Mouse (Mus musculus): ENCODE measurements around the gene Babam2. TPM values are rescaled to one million over a fixed set of nuclear protein-coding genes. Genes with fewer than 3 reads are reported as not detected.

The Babam2 gene
- polyA plus RNA-seq, 2 experiments, result 15.3 to 21.2 TPM

DNA sequence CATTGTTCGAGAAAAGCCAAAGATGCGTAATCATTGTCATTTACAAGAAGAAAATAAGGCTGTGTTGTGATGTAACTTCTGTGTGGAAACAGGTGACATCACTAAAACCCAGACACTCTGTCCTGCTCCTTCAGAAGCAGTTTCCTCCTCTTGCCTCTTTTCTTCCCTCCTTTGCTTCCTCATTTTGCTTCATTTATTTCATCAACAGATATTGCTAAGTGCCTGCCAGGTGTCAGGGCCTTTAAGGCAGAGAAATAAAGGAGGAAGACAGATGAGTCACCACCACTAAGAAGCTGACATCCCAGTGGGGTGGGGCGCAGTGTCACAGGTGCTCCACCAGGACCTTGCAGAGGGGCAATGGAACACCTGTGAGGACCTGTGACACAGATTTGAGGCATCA lies 258.9 kb downstream of the Babam2 start:
- 76% methylated on average over 3 of the region's 3 CpGs for WGBS (ENCODE audit: insufficient replicate concordance)
- no peak overlapping the region for H3K4me2 ChIP-seq (ENCODE audit: low read depth)
- no peaks in the 10 kb centered on the region for H3K4me1 ChIP-seq (replicated peaks; ENCODE audit: control insufficient read depth in 2 of 2, insufficient read depth in 2 of 2, low read length in 1 of 2)
- ATAC-seq (ENCODE audit: insufficient read depth) (no peak), DNase-seq (ENCODE audit: low read depth in 3 of 3, low spot score in 3 of 3) (peak in 1 of 3 experiments; percentile 14)
- no peak overlapping the region for H3K4me3 ChIP-seq (ENCODE audit: insufficient read depth in 1 of 2, low read depth in 2 of 2, low read length in 2 of 2)
- no peaks in the 10 kb centered on the region for H3K9me3 ChIP-seq (ENCODE audit: control insufficient read depth, low read length)
- no peak for TF ChIP-seq EP300 (IDR thresholded peaks at IDR 0.05; ENCODE audit: low read depth)
- TF ChIP-seq CTCF (IDR thresholded peaks at IDR 0.05; ENCODE audit: low read depth), result no peak
- no peaks in the 10 kb centered on the region for H3K36me3 ChIP-seq (replicated peaks; ENCODE audit: control insufficient read depth, insufficient read depth, low read depth)
- no peak overlapping the region for H3K27ac ChIP-seq
- no peak overlapping the region for H3K9ac ChIP-seq (replicated peaks)
- no peaks in the 10 kb centered on the region for H3K27me3 ChIP-seq (ENCODE audit: control insufficient read depth, insufficient read depth, low read length)

GRCm38 (mm10) chr5:31959886-31960285 lies 262.4 kb downstream of the Babam2 start:
- H3K4me1 ChIP-seq (replicated peaks; ENCODE audit: control insufficient read depth in 2 of 2, insufficient read depth in 2 of 2, low read length in 1 of 2), result no peaks in the 10 kb centered on the region
- no peak for TF ChIP-seq CTCF (IDR thresholded peaks at IDR 0.05; ENCODE audit: low read depth)
- TF ChIP-seq EP300 (IDR thresholded peaks at IDR 0.05; ENCODE audit: low read depth), result no peak
- H3K4me3 ChIP-seq (ENCODE audit: insufficient read depth in 1 of 2, low read depth in 2 of 2, low read length in 2 of 2), result no peak overlapping the region
- H3K9ac ChIP-seq (replicated peaks), result no peak overlapping the region
- ATAC-seq (ENCODE audit: insufficient read depth), result no peak
- 73% methylated on average over 8 of the region's 8 CpGs for WGBS (ENCODE audit: insufficient replicate concordance)
- no peak for DNase-seq (ENCODE audit: low read depth in 3 of 3, low spot score in 3 of 3)
- H3K27ac ChIP-seq, result no peak overlapping the region
- H3K36me3 ChIP-seq (replicated peaks; ENCODE audit: control insufficient read depth, insufficient read depth, low read depth), result no peaks in the 10 kb centered on the region
- no peak overlapping the region for H3K4me2 ChIP-seq (ENCODE audit: low read depth)
- H3K27me3 ChIP-seq (ENCODE audit: control insufficient read depth, insufficient read depth, low read length), result no peaks in the 10 kb centered on the region
- H3K9me3 ChIP-seq (ENCODE audit: control insufficient read depth, low read length), result no peaks in the 10 kb centered on the region

GRCm38 (mm10) chr5:31961423-31961822 lies 263.9 kb downstream of the Babam2 start:
- ATAC-seq (ENCODE audit: insufficient read depth) (no peak), DNase-seq (ENCODE audit: low read depth in 3 of 3, low spot score in 3 of 3) (no peak)
- no peak for TF ChIP-seq EP300 (IDR thresholded peaks at IDR 0.05; ENCODE audit: low read depth)
- no peak for TF ChIP-seq CTCF (IDR thresholded peaks at IDR 0.05; ENCODE audit: low read depth)
- H3K4me2 ChIP-seq (ENCODE audit: low read depth), result no peak overlapping the region
- H3K36me3 ChIP-seq (replicated peaks; ENCODE audit: control insufficient read depth, insufficient read depth, low read depth), result no peaks in the 10 kb centered on the region
- WGBS (ENCODE audit: insufficient replicate concordance), result 28% methylated on average over 2 of the region's 2 CpGs
- H3K9me3 ChIP-seq (ENCODE audit: control insufficient read depth, low read length), result no peaks in the 10 kb centered on the region
- no peaks in the 10 kb centered on the region for H3K4me1 ChIP-seq (replicated peaks; ENCODE audit: control insufficient read depth in 2 of 2, insufficient read depth in 2 of 2, low read length in 1 of 2)
- no peak overlapping the region for H3K4me3 ChIP-seq (ENCODE audit: insufficient read depth in 1 of 2, low read depth in 2 of 2, low read length in 2 of 2)
- no peak overlapping the region for H3K9ac ChIP-seq (replicated peaks)
- no peaks in the 10 kb centered on the region for H3K27me3 ChIP-seq (ENCODE audit: control insufficient read depth, insufficient read depth, low read length)
- H3K27ac ChIP-seq, result no peak overlapping the region

GRCm38 (mm10) chr5:31962346-31962745 lies 264.9 kb downstream of the Babam2 start:
- Histone ChIP-seq H3K4me2 (ENCODE audit: low read depth) (no peak overlapping the region), H3K36me3 (replicated peaks; ENCODE audit: control insufficient read depth, insufficient read depth, low read depth) (no peaks in the 10 kb centered on the region), H3K27me3 (ENCODE audit: control insufficient read depth, insufficient read depth, low read length) (no peaks in the 10 kb centered on the region), H3K4me3 (ENCODE audit: insufficient read depth in 1 of 2, low read depth in 2 of 2, low read length in 2 of 2) (no peak overlapping the region), H3K4me1 (replicated peaks; ENCODE audit: control insufficient read depth in 2 of 2, insufficient read depth in 2 of 2, low read length in 1 of 2) (no peaks in the 10 kb centered on the region), H3K27ac (no peak overlapping the region), H3K9ac (replicated peaks) (no peak overlapping the region), H3K9me3 (ENCODE audit: control insufficient read depth, low read length) (no peaks in the 10 kb centered on the region)
- TF ChIP-seq EP300 (IDR thresholded peaks at IDR 0.05; ENCODE audit: low read depth) (no peak), CTCF (IDR thresholded peaks at IDR 0.05; ENCODE audit: low read depth) (no peak)
- 51% methylated on average over 3 of the region's 3 CpGs for WGBS (ENCODE audit: insufficient replicate concordance)
- DNase-seq (ENCODE audit: low read depth in 3 of 3, low spot score in 3 of 3), result no peak
- ATAC-seq (ENCODE audit: insufficient read depth), result no peak

DNA sequence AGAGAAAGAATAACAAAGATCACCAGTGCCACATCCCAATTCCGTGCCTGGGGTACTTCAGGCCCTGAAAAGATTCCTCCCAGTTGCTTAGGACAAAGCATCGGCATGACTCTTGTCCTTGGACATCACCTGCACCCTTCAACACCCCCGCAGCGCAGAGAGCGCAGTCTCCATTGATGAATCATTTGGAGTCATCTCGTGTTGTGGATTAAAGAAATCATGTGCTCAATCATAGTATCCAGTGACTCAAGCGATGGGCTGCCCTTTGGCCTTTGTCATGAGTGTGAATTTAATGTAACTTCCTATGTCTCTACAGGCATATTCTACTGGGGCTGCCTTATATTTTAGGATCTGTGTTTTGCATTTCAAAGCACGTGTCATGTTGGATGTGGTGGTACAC lies 265.9 kb downstream of the Babam2 start:
- no peaks in the 10 kb centered on the region for H3K36me3 ChIP-seq (replicated peaks; ENCODE audit: control insufficient read depth, insufficient read depth, low read depth)
- no peak overlapping the region for H3K4me3 ChIP-seq (ENCODE audit: insufficient read depth in 1 of 2, low read depth in 2 of 2, low read length in 2 of 2)
- DNase-seq (ENCODE audit: low read depth in 3 of 3, low spot score in 3 of 3), result no peak
- no peak overlapping the region for H3K9ac ChIP-seq (replicated peaks)
- no peaks in the 10 kb centered on the region for H3K4me1 ChIP-seq (replicated peaks; ENCODE audit: control insufficient read depth in 2 of 2, insufficient read depth in 2 of 2, low read length in 1 of 2)
- H3K4me2 ChIP-seq (ENCODE audit: low read depth), result no peak overlapping the region
- TF ChIP-seq CTCF (IDR thresholded peaks at IDR 0.05; ENCODE audit: low read depth) (no peak), EP300 (IDR thresholded peaks at IDR 0.05; ENCODE audit: low read depth) (no peak)
- H3K9me3 ChIP-seq (ENCODE audit: control insufficient read depth, low read length), result no peaks in the 10 kb centered on the region
- no peak overlapping the region for H3K27ac ChIP-seq
- H3K27me3 ChIP-seq (ENCODE audit: control insufficient read depth, insufficient read depth, low read length), result no peaks in the 10 kb centered on the region
- WGBS (ENCODE audit: insufficient replicate concordance), result 72% methylated on average over 8 of the region's 8 CpGs
- ATAC-seq (ENCODE audit: insufficient read depth), result no peak
